Mouse (Mus musculus): ENCODE results near the gene Sec61g. TPM values are rescaled to one million over a fixed set of nuclear protein-coding genes. Genes with fewer than 3 reads are reported as not detected.

Sec61g gene
- 1.5 and 2.3 TPM in 2 replicates for polyA plus RNA-seq (2012; rRNA removed; ENCODE audit: low replicate concordance)

DNA sequence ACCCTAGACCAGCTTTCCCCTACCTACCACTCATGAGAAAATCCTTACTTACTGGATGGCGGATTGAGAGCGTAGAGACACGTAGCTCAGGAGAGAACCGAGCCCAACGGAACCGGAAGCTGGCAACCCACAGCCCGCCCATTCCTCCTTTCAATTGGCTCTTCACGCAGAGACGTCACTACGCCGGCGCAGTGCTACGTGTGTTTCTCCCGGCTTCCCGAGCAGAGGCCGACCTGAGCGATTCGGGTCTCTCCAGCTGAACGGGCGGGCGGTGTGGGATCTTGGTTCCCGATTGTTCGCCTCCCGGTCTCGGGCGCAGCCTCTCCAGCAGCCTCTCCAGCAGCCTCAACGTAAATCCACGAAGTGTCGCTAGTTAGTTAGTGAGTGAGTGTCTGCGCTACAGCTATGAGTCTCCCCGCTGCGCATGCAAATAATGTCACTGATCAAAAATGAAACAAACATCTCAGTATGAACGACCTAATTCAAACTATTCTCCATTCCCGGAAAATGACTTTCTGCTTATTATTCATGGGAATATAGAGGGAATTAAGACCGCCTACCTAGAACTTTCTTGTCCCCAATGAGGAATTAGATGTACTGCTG is at the start of gene Sec61g:
Gene Sec61g, minus strand, starts transcription at position 433 of the 603 bp plus-strand sequence.

Other genes starting within 250 kb of the Sec61g start
- gene Egfr, start 243.7 kb upstream of the Sec61g start, polyA plus RNA-seq (2012; rRNA removed; ENCODE audit: low replicate concordance), result 21.1 and 31.0 TPM in 2 replicates